Mouse (Mus musculus) embryonic facial prominence, embryonic 10.5 days (tissue): ENCODE results near the gene Mpst. TPM values are rescaled to one million over a fixed set of nuclear protein-coding genes. Genes with fewer than 3 reads are reported as not detected.

ENCODE experiments used
- DNase-seq: peaks from one replicate; pipeline ENCODE4 v3.0.0-alpha.2; 2017; ENCODE audit warnings: low spot score
- H3K27ac ChIP-seq: fragments of 300-500 bp; sonication (generic); replicated peaks from 2 replicates; pipeline ENCODE4 v1.5.1; 2016; ENCODE audit warnings: mild to moderate bottlenecking
- H3K27me3 ChIP-seq: fragments of 300-500 bp; sonication (generic); replicated peaks from 2 replicates; pipeline ENCODE4 v1.6.1; 2016; ENCODE audit warnings: low read depth, mild to moderate bottlenecking; ENCODE audit not compliant: poor library complexity, severe bottlenecking
- H3K36me3 ChIP-seq: fragments of 300-500 bp; sonication (generic); replicated peaks from 2 replicates; pipeline ENCODE4 v1.6.1; 2016; ENCODE audit warnings: mild to moderate bottlenecking, moderate library complexity
- H3K4me1 ChIP-seq: fragments of 300-500 bp; sonication (generic); 2 replicates; pipeline ENCODE4 v1.6.1; 2016
- H3K4me3 ChIP-seq: fragments of 300-500 bp; sonication (generic); 2 replicates; pipeline ENCODE4 v1.5.1; 2016; ENCODE audit warnings: mild to moderate bottlenecking, moderate library complexity
- H3K9me3 ChIP-seq: fragments of 300-500 bp; sonication (generic); 2 replicates; pipeline ENCODE4 v1.6.1; 2016; ENCODE audit warnings: mild to moderate bottlenecking
- WGBS: fragments of 180-500 bp; shearing (Covaris S2); methylation state at CpG from one replicate; pipeline ENCODE4 v1.1.7; 2016; 5-methylcytosine and 5-hydroxymethylcytosine counted together
- polyA plus RNA-seq: library from polyadenylated mRNA; unstranded; fragments of >200 nt; fragmentation: Nextera tagmentation; extraction: Ambion mirVana; gene quantifications from 2 replicates; pipeline ENCODE4 v1.2.1, GENCODE M21; 2016

Mpst gene
- 0.98 and 1.1 TPM in 2 replicates for polyA plus RNA-seq

DNA sequence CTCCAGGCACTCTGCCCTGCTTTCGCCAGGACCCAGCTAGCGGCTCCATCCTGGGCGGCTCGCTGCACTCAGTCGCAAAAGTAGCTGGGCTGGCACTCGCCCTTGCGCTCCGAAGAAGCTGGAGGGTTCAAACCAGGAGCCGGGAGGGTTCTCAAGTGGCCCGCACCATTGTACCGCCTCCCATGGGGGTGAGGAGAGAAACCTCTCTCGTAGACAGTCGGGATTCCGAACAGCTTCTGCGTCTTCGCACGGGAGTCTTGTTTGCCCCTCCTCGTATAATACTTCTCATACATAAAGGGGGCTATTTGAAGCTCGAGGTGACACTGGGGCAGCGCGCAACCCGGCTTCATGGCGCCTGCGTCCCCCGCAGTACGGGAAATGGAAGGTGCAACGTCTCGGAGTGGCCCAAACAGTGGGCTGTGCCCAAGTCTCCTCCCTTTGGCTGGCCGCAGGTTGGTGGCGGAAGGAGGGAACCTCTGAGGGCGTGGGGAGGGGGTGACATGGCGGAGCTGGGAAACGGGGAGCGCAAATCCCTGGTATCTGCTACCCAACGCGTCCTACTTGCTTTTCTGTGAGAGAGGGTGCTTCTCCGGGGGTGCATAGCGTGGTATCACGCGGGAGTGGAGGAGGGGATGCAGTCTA, at the start of gene Mpst:
TSS of gene Mpst (plus strand) at position 124 of the 642 bp plus-strand sequence.
- under 1% methylated on average over 40 of the region's 40 CpGs for WGBS
- H3K4me1 ChIP-seq: peaks cover 71% of the 10 kb centered on the region
- H3K27ac ChIP-seq: peak within 1 kb of the TSS; percentile 95
- peaks cover 49% of the 10 kb centered on the region for H3K27me3 ChIP-seq
- peak within 1 kb of the TSS; percentile 76 for H3K4me3 ChIP-seq
- peak; percentile 89 for DNase-seq
- no peaks in the 10 kb centered on the region for H3K9me3 ChIP-seq
- peaks cover 5% of the 10 kb centered on the region; the same call in 1 of the 2 replicates for H3K36me3 ChIP-seq

DNA sequence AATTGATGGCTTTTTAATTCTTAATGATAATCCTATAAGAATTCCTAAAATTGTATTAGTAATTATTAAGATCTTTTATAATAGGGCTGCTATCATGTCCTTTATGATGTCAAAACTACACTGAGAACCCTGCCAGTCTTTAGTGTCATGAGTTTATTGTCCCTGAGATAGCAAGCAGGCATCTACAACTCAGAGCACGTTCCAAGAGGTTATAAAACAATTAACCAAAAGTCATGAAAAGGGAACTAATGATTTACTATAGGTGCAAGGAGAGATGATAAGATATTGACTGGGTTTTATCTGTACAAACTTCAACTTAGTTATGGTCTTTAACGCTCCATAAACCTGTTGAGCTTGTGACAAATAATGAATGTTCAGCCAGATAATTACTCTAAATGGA, 40.3 kb upstream of the Mpst start:
- Histone ChIP-seq H3K27me3 (peaks cover 28% of the 10 kb centered on the region), H3K4me1 (no peaks in the 10 kb centered on the region; the same call in 1 of the 2 replicates), H3K27ac (no peak overlapping the region), H3K4me3 (no peak overlapping the region), H3K36me3 (no peaks in the 10 kb centered on the region), H3K9me3 (peaks cover 3% of the 10 kb centered on the region; the same call in 1 of the 2 replicates)
- no peak for DNase-seq
- 79% methylated on average over 2 of the region's 2 CpGs for whole genome bisulfite sequencing

DNA sequence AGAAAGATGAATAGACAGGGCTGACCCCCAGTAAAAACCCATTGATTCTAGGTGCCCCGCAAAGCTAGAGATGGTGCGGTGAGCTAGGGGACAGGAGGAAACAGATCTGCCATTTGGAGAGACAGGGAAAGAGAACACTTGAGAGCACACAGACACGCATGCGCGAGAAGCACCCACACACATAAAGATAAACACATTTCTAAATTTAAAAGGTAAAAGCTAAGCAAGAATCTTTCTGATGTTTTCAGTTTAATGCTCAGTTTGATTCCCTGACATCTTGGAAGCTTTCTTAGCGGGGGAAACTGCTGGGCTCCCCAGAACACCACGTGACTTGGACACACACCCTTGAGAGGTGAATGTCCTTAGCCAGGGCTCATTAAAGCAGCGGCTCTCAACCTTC, 39.3 kb upstream of the Mpst start:
- DNase-seq: no peak
- no peak overlapping the region for H3K27ac ChIP-seq
- WGBS: 81% methylated on average over 8 of the region's 8 CpGs
- no peaks in the 10 kb centered on the region for H3K36me3 ChIP-seq
- no peaks in the 10 kb centered on the region; the same call in 1 of the 2 replicates for H3K4me1 ChIP-seq
- no peak overlapping the region for H3K4me3 ChIP-seq
- H3K9me3 ChIP-seq: peaks cover 3% of the 10 kb centered on the region; the same call in 1 of the 2 replicates
- peaks cover 28% of the 10 kb centered on the region for H3K27me3 ChIP-seq

DNA sequence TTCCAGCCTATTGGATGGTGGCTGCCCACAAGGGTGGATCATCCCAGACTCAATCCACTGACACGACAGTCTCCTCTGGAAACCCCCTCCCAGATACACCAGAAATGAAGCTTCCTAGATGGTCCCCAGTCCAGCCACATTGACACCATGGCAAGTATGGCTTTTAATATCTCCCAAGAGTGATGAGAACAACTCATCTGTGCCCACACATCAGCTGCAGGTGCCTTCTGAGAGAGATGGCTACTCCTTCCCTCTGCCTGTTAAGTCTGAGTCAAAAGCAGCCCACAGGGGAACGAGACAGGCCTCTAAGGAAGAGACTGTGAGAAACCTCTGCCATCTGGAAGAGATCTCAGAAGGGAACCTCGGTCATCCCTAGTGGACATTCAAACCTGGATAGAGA, 38.4 kb upstream of the Mpst start:
- no peak for DNase-seq
- Histone ChIP-seq H3K4me1 (no peaks in the 10 kb centered on the region; the same call in 1 of the 2 replicates), H3K27me3 (peaks cover 28% of the 10 kb centered on the region), H3K36me3 (no peaks in the 10 kb centered on the region), H3K4me3 (no peak overlapping the region), H3K27ac (no peak overlapping the region), H3K9me3 (no peaks in the 10 kb centered on the region)
- WGBS: 70% methylated on average over 3 of the region's 3 CpGs

DNA sequence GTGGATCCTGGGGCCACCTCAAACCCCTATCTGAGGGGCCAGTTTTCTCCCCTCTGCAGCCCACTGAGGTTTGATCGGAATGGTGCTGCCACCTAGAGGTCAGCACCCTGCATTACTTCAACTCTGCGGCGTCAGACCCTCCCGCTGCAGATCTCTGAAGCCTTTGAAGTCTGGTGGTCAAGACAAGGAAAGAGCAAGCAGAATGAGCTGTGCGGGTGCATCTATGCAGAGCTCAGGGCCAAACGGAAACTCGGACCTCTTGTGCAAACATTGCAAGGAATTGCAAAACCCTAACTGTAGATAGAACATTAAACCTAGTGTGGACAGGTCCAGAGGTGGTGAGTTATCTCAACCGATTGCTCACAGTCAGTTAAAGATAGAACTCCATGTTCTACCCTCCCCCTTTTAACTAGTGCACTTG, 37.3 kb upstream of the Mpst start:
- H3K36me3 ChIP-seq: no peaks in the 10 kb centered on the region
- no peaks in the 10 kb centered on the region for H3K9me3 ChIP-seq
- H3K4me1 ChIP-seq: no peaks in the 10 kb centered on the region; the same call in 1 of the 2 replicates
- WGBS: 12% methylated on average over 8 of the region's 8 CpGs
- H3K27ac ChIP-seq: no peak overlapping the region
- peaks cover 28% of the 10 kb centered on the region for H3K27me3 ChIP-seq
- peak; percentile 64 for DNase-seq
- no peak overlapping the region for H3K4me3 ChIP-seq

DNA sequence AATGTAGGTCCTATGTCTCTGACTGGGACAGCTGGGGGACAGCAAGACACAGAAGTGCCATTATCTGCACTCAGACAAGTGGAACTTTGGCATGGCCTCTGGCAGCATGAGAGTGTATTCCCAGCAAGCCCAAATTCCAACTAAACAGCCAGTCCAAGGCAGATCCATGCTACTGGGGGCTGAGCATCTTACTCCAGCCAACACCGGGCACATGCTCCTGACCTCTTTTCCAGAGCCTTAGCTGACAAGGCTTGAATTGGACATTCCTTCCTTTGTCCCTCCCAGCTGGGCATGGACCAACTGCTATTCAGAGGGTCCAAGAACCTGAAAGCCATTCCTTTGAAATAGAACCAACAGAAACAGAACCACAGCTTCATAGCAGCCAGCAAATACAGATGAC, 36.6 kb upstream of the Mpst start:
- Histone ChIP-seq H3K27me3 (peaks cover 28% of the 10 kb centered on the region), H3K9me3 (no peaks in the 10 kb centered on the region), H3K4me1 (peaks cover 4% of the 10 kb centered on the region; the same call in 1 of the 2 replicates), H3K36me3 (no peaks in the 10 kb centered on the region), H3K4me3 (no peak overlapping the region), H3K27ac (no peak overlapping the region)
- WGBS: 70% methylated on average over 1 of the region's 1 CpGs
- DNase-seq: no peak

DNA sequence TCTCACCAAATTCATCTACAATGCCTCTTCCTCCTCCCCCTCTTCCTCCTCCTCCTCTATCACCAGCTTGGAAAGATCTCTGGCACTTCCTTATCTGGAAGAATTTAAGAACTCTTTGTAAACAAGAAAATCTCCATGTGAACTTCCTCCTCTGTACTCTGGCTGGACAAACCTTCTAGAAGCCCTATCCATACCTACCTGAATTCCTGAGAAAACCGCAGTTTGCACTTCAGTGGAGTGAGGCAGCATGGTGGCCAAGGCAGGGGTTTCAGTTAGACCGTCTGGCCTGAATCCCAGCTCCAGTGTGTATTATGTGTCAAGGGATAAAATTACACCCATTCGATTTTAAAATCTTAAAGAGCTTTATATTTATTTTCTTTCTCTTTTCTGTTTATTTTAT, 33.4 kb upstream of the Mpst start:
- H3K27me3 ChIP-seq: peaks cover 22% of the 10 kb centered on the region
- H3K4me1 ChIP-seq: peaks cover 7% of the 10 kb centered on the region
- H3K27ac ChIP-seq: no peak overlapping the region
- no peaks in the 10 kb centered on the region for H3K9me3 ChIP-seq
- 75% methylated on average over 3 of the region's 3 CpGs for WGBS
- H3K4me3 ChIP-seq: no peak overlapping the region
- DNase-seq: no peak
- no peaks in the 10 kb centered on the region for H3K36me3 ChIP-seq

DNA sequence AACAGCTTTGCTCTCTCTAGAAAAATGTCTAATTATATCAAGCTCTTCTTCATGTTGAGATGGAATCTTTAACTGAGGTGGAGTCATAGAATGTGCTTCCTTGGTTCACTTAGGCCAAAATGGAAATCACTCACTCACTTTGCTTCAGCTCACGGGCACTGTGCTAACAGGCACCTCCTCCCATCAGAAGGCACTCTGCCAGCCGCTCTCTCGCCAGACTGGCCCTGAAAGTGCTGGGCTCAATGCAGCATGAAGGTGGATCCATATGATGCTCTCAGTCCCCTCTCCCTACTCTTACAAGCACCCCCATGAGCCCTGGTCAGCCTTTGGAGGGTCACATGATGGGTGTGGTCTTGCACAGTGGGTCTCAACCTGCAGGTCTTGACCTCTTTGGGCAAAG, 32.0 kb upstream of the Mpst start:
- DNase-seq: no peak
- H3K27me3 ChIP-seq: peaks cover 13% of the 10 kb centered on the region
- H3K36me3 ChIP-seq: no peaks in the 10 kb centered on the region
- H3K4me1 ChIP-seq: peaks cover 7% of the 10 kb centered on the region
- no peak overlapping the region for H3K27ac ChIP-seq
- 86% methylated on average over 3 of the region's 3 CpGs for WGBS
- no peaks in the 10 kb centered on the region for H3K9me3 ChIP-seq
- no peak overlapping the region for H3K4me3 ChIP-seq

DNA sequence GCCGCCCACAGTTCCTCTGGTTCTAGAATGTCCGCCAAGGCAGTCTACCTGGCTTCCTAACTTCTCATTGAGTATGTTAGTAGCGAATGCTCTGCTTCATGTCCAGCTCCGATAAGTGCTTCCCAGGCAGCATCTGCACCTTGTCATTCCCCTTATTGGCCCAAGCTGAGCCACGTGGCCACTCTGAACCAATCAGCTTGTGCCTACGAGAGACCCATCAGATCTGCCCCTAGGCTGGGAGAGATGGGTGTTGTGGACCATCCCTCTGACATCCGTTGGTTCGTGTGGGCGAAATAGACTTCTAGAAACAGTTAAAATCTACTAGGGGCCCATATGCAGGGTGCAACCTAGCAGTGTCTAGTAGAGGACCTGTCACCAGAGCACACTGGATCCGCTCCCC, 28.4 kb upstream of the Mpst start:
- Histone ChIP-seq H3K36me3 (no peaks in the 10 kb centered on the region), H3K27me3 (no peaks in the 10 kb centered on the region), H3K4me3 (no peak overlapping the region), H3K4me1 (peaks cover 7% of the 10 kb centered on the region), H3K9me3 (no peaks in the 10 kb centered on the region), H3K27ac (no peak overlapping the region)
- 86% methylated on average over 10 of the region's 10 CpGs for WGBS
- no peak for DNase-seq

DNA sequence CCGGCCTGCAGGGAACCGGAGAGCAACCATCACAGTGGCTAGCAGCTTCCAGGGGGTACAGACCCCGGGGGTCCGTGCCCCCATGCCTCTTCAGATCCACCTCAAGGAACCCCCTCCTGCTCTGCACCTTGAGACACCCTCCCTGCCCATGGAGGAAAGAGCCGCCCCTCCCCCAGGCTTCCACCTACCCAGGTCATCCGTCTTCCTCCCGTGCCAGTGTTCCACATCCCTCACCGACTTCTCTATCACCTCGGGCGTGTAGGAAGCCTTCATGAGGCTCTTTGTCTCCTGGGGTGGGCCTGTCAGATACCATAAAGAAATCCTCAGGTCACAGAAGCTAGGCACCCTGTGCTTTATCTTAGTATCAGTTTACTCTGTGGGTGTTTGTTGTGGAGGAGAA, 27.7 kb upstream of the Mpst start:
- no peaks in the 10 kb centered on the region for H3K36me3 ChIP-seq
- no peak for DNase-seq
- 89% methylated on average over 10 of the region's 10 CpGs for WGBS

DNA sequence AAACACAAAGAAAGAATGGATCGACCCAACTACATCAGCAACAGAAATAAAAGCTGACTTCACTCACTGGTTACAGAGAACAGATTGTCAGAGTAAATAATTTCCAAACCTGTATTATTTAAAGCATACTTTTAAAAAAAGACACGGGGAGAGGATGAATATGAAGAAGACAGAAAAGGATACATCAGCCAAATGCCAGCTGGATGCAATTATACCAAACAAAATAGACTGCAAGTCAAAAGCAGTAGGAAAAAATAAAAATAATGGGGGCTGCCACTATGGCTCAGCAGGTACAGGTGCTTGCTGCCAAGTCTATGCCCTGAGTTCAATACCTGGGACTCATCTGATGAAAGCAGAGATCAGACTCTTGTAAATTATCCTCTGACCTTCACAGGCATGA, 26.0 kb upstream of the Mpst start:
- WGBS: 81% methylated on average over 2 of the region's 2 CpGs

More for the DNA sequence above, 27.7 kb upstream of the Mpst start:
- no peak overlapping the region for H3K27ac ChIP-seq
- no peaks in the 10 kb centered on the region for H3K27me3 ChIP-seq
- H3K9me3 ChIP-seq: no peaks in the 10 kb centered on the region
- H3K4me1 ChIP-seq: peaks cover 7% of the 10 kb centered on the region
- H3K4me3 ChIP-seq: no peak overlapping the region

DNA sequence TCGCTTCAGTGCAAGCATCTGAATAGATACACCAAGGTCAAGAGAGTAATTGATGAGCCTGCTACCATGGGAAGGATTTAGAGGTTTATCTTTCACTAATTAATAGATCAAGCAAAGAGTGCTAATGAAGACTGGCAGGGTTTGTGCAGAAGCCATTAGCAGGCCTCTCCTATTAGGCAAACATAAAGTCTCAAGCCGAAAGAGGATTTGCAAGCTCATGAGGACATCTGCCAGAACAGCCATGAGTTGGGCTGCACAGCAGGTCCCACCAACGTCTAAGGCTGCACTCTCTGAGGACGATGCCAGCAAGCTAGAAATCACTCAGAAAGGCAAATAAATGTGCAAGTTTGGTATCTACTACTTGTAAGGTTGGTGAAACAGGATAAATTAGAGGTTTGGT, 25.5 kb upstream of the Mpst start:
- no peak overlapping the region for H3K27ac ChIP-seq
- H3K9me3 ChIP-seq: no peaks in the 10 kb centered on the region
- no peak for DNase-seq
- 68% methylated on average over 4 of the region's 4 CpGs for WGBS
- H3K36me3 ChIP-seq: no peaks in the 10 kb centered on the region
- H3K27me3 ChIP-seq: no peaks in the 10 kb centered on the region
- H3K4me3 ChIP-seq: no peak overlapping the region
- H3K4me1 ChIP-seq: no peaks in the 10 kb centered on the region; the same call in 1 of the 2 replicates

More for the DNA sequence above, 26.0 kb upstream of the Mpst start:
- H3K27ac ChIP-seq: no peak overlapping the region
- no peaks in the 10 kb centered on the region for H3K27me3 ChIP-seq
- no peaks in the 10 kb centered on the region; the same call in 1 of the 2 replicates for H3K4me1 ChIP-seq
- no peaks in the 10 kb centered on the region for H3K9me3 ChIP-seq
- no peaks in the 10 kb centered on the region for H3K36me3 ChIP-seq
- H3K4me3 ChIP-seq: no peak overlapping the region
- DNase-seq: no peak

DNA sequence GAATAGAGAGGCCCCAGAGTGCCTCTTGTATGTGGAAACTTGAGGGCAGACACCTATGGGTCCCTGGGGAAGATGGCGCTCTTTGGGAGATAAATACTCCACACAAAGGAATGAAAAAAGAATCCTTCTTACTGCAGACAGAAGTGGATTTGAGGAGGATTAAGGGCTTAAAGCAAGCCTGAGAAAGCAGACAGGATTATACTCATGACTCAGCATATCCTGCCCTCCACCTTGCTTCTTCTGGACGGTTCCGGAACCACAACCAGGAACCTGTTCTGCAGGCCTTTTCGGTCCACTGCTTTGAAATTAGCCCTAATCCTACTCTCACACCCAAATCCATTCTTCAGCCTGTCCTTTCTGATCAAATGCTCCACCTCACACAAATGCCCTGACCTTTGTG, 24.1 kb upstream of the Mpst start:
- Histone ChIP-seq H3K4me1 (no peaks in the 10 kb centered on the region; the same call in 1 of the 2 replicates), H3K27me3 (no peaks in the 10 kb centered on the region), H3K36me3 (no peaks in the 10 kb centered on the region), H3K27ac (no peak overlapping the region), H3K4me3 (no peak overlapping the region), H3K9me3 (no peaks in the 10 kb centered on the region)
- DNase-seq: no peak
- WGBS: 83% methylated on average over 4 of the region's 4 CpGs
